Mouse (Mus musculus) C2C12 (cell line): Measurements from ENCODE around the gene Stat3. TPM values are rescaled to one million over a fixed set of nuclear protein-coding genes. Genes with fewer than 3 reads are reported as not detected.
A peak's percentile ranks its signal among the peaks of the same experiment; 100 is the strongest.

Experiments used
- H3K27me3 ChIP-seq: one replicate; pipeline ENCODE4 v1.6.1; 2011; ENCODE audit not compliant: control insufficient read depth, insufficient read depth, insufficient read length
- H3K36me3 ChIP-seq: one replicate; pipeline ENCODE4 v1.6.1; 2011; ENCODE audit not compliant: control insufficient read depth, insufficient read depth
- H3K4me3 ChIP-seq: one replicate; pipeline ENCODE4 v1.5.1; 2011; ENCODE audit warnings: mild to moderate bottlenecking, control low read depth; ENCODE audit not compliant: poor library complexity, insufficient read depth, severe bottlenecking
- H3K79me2 ChIP-seq: one replicate; pipeline ENCODE4 v1.6.1; 2011; ENCODE audit not compliant: control insufficient read depth, insufficient read depth
- H3K79me3 ChIP-seq: one replicate; pipeline ENCODE4 v1.6.1; 2011; ENCODE audit warnings: low read depth, control low read depth
- H3ac ChIP-seq: one replicate; pipeline ENCODE3; 2011; ENCODE audit warnings: low read depth; ENCODE audit not compliant: control insufficient read depth, insufficient read length
- CEBPB ChIP-seq: IDR thresholded peaks from one replicate; pipeline ENCODE4 v1.6.1; 2011; ENCODE audit warnings: low read depth, mild to moderate bottlenecking, control low read depth, moderate library complexity
- CTCF ChIP-seq: IDR thresholded peaks from one replicate; pipeline ENCODE4 v1.5.1; 2011; ENCODE audit not compliant: control insufficient read depth, insufficient read depth, insufficient read length
- FOSL1 ChIP-seq: IDR thresholded peaks from one replicate; pipeline ENCODE4 v1.8.0; 2011; ENCODE audit warnings: mild to moderate bottlenecking, low read length; ENCODE audit not compliant: poor library complexity, insufficient read depth, severe bottlenecking
- MAX ChIP-seq: IDR thresholded peaks from one replicate; pipeline ENCODE4 v1.6.1; 2011; ENCODE audit warnings: mild to moderate bottlenecking, control low read depth
- MYOD1 ChIP-seq: IDR thresholded peaks from one replicate; pipeline ENCODE4 v1.6.1; 2011; ENCODE audit warnings: low read depth; ENCODE audit not compliant: control insufficient read depth, insufficient read length
- MYOG ChIP-seq: IDR thresholded peaks from one replicate; pipeline ENCODE4 v1.6.1; 2011; ENCODE audit not compliant: control insufficient read depth, insufficient read length; ENCODE audit errors: extremely low read depth
- USF1 ChIP-seq: IDR thresholded peaks from one replicate; pipeline ENCODE4 v1.6.1; 2011; ENCODE audit warnings: low read depth, mild to moderate bottlenecking, control low read depth, moderate library complexity
- polyA plus RNA-seq: library from polyadenylated mRNA; unstranded; fragments of >200 nt; fragmentation: generic; extraction: Trizol; gene quantifications from one replicate; pipeline ENCODE4 v1.2.1, GENCODE M21; 2012; ENCODE audit warnings: missing spikeins

The Stat3 gene
- polyA plus RNA-seq, 1 experiment, result 36.1 TPM

- H3ac ChIP-seq, result no peak overlapping the region
- TF ChIP-seq CTCF (no peak), MAX (no peak), CEBPB (no peak), USF1 (no peak), FOSL1 (no peak), MYOD1 (no peak), MYOG (no peak)
- peaks cover 1% of the 10 kb centered on the region for H3K79me3 ChIP-seq
- no peaks in the 10 kb centered on the region for H3K36me3 ChIP-seq
- H3K4me3 ChIP-seq, result no peak overlapping the region
- no peaks in the 10 kb centered on the region for H3K27me3 ChIP-seq
- H3K79me2 ChIP-seq, result peaks cover 18% of the 10 kb centered on the region
Observed at GRCm38 (mm10) chr11:100942388-100942787, 3.0 kb upstream of the Stat3 start.

- Histone ChIP-seq H3K27me3 (no peaks in the 10 kb centered on the region), H3K36me3 (no peaks in the 10 kb centered on the region), H3K4me3 (peak overlapping the region; percentile 94), H3K79me3 (peaks cover 9% of the 10 kb centered on the region), H3ac (peak overlapping the region; percentile 85), H3K79me2 (peaks cover 51% of the 10 kb centered on the region)
- no peak for TF ChIP-seq MYOD1
- TF ChIP-seq MAX, result no peak
- TF ChIP-seq MYOG, result no peak
- TF ChIP-seq CEBPB, result no peak
- TF ChIP-seq CTCF, result no peak
- TF ChIP-seq FOSL1, result no peak
- TF ChIP-seq USF1, result no peak
Observed at GRCm38 (mm10) chr11:100938711-100939511, 429 bp downstream of the Stat3 start.

- H3ac ChIP-seq, result no peak overlapping the region
- TF ChIP-seq MAX, result no peak
- no peak for TF ChIP-seq USF1
- TF ChIP-seq CEBPB, result peak; percentile 51
- peak overlapping the region; percentile 94 for H3K4me3 ChIP-seq
- H3K79me2 ChIP-seq, result peaks cover 59% of the 10 kb centered on the region
- no peaks in the 10 kb centered on the region for H3K36me3 ChIP-seq
- H3K27me3 ChIP-seq, result no peaks in the 10 kb centered on the region
- peaks cover 9% of the 10 kb centered on the region for H3K79me3 ChIP-seq
Observed at GRCm38 (mm10) chr11:100938112-100938511, 1.2 kb downstream of the Stat3 start.

- peaks cover 9% of the 10 kb centered on the region for H3K79me3 ChIP-seq
- no peak for TF ChIP-seq MAX
- no peak for TF ChIP-seq USF1
- TF ChIP-seq CEBPB, result no peak
- TF ChIP-seq FOSL1, result no peak
- TF ChIP-seq MYOG, result no peak
- TF ChIP-seq CTCF, result no peak
- TF ChIP-seq MYOD1, result no peak
- H3K36me3 ChIP-seq, result no peaks in the 10 kb centered on the region
- H3K27me3 ChIP-seq, result no peaks in the 10 kb centered on the region
- H3K79me2 ChIP-seq, result peaks cover 61% of the 10 kb centered on the region
- no peak overlapping the region for H3ac ChIP-seq
- H3K4me3 ChIP-seq, result no peak overlapping the region
Observed at GRCm38 (mm10) chr11:100937295-100937694, 2.0 kb downstream of the Stat3 start.

- TF ChIP-seq MYOD1 (no peak), MAX (no peak), MYOG (no peak)
- Histone ChIP-seq H3K4me3 (no peak overlapping the region), H3ac (no peak overlapping the region), H3K79me3 (peaks cover 9% of the 10 kb centered on the region), H3K79me2 (peaks cover 62% of the 10 kb centered on the region), H3K27me3 (no peaks in the 10 kb centered on the region), H3K36me3 (no peaks in the 10 kb centered on the region)
Observed at GRCm38 (mm10) chr11:100935373-100936355, 3.7 kb downstream of the Stat3 start.
